ENCODE assay signal across 8 mouse cellular contexts in the genomic region with DNA sequence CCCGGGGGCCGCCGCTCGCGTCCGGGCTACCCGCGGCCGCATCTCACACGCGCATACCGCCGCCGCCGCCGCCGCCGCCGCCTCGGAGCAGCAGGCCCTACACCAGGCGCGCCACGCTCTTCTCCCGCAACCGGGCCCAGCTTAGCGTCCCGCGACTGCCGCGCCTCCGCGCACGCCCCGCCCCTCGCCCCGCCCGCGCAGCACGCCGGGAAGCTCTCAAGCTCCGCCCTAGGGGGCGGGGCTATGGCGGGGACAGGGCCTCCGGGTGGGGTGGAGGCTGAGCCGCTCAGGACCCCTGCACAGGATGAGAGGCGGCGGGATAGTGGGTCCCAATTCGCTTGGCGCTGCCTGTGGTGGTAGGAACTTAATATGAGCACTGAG. TPM values are rescaled to one million over a fixed set of nuclear protein-coding genes. Genes with fewer than 3 reads are reported as not detected.
DNase-seq lines count a peak whose midpoint lies in the region; ATAC-seq and TF ChIP-seq lines count a peak whose summit lies in the region.

No protein-coding gene starts in this region.

- no peak for TF ChIP-seq CTCF in heart, postnatal 0 days (IDR thresholded peaks at IDR 0.05; ENCODE audit: low read depth)

- peak; percentile 83 for DNase-seq in ES-CJ7 (ENCODE audit: low read depth, low spot score)
- peak; percentile 86 for DNase-seq in c-Kit-positive CD71-positive TER-119-positive erythroid progenitor cells, embryonic 14.5 days (ENCODE audit: low spot score)
- DNase-seq in heart, postnatal 0 days (ENCODE audit: low spot score): peak; percentile 88
- DNase-seq in kidney, postnatal 36 days: peak; percentile 91 to 98
- DNase-seq in neural tube, embryonic 11.5 days (ENCODE audit: low spot score): peak; percentile 95
- peak; percentile 50 for DNase-seq in telencephalon, adult 2 months (ENCODE audit: low read depth, low spot score)

- ATAC-seq in forebrain, embryonic 12.5 days (ENCODE audit: low FRiP score): peak; percentile 97
- ATAC-seq in heart, postnatal 0 days (ENCODE audit: insufficient read depth, low read depth): peak; percentile 96
- ATAC-seq in liver, embryonic 15.5 days (ENCODE audit: insufficient read depth): peak; percentile 88
- peak; percentile 92 for ATAC-seq in neural tube, embryonic 11.5 days (ENCODE audit: insufficient read depth, low FRiP score, low TSS enrichment)

- H3K9me3 ChIP-seq in forebrain, embryonic 12.5 days: peaks cover 5% of the 10 kb centered on the region; the same call in 1 of the 2 replicates
- H3K9me3 ChIP-seq in heart, postnatal 0 days (replicated peaks; ENCODE audit: control insufficient read depth, low read length): no peaks in the 10 kb centered on the region
- no peaks in the 10 kb centered on the region for H3K9me3 ChIP-seq in liver, embryonic 15.5 days (replicated peaks)
- H3K9me3 ChIP-seq in neural tube, embryonic 11.5 days (ENCODE audit: control insufficient read depth, low read length): no peaks in the 10 kb centered on the region

- H3K9ac ChIP-seq in forebrain, embryonic 12.5 days: peak overlapping the region; percentile 87
- peak overlapping the region; percentile 80 for H3K9ac ChIP-seq in heart, postnatal 0 days (replicated peaks; ENCODE audit: low read depth, low read length)
- peak overlapping the region; percentile 71 for H3K9ac ChIP-seq in liver, embryonic 15.5 days
- peak overlapping the region; percentile 90 for H3K9ac ChIP-seq in neural tube, embryonic 11.5 days (ENCODE audit: low read length)

- H3K4me1 ChIP-seq in forebrain, embryonic 12.5 days: no peaks in the 10 kb centered on the region
- H3K4me1 ChIP-seq in heart, postnatal 0 days (ENCODE audit: control insufficient read depth, insufficient read depth): no peaks in the 10 kb centered on the region
- H3K4me1 ChIP-seq in liver, embryonic 15.5 days (replicated peaks): peaks cover 9% of the 10 kb centered on the region
- no peaks in the 10 kb centered on the region for H3K4me1 ChIP-seq in neural tube, embryonic 11.5 days (ENCODE audit: control insufficient read depth, insufficient read depth, low read length)

- 0 out of 2 replicates have a peak, but pooled peaks cover 4% of the 10 kb centered on the region for H3K27me3 ChIP-seq in forebrain, embryonic 12.5 days
- H3K27me3 ChIP-seq in heart, postnatal 0 days (ENCODE audit: control insufficient read depth, insufficient read depth, low read length): no peaks in the 10 kb centered on the region
- H3K27me3 ChIP-seq in liver, embryonic 15.5 days: 0 out of 2 replicates have a peak, but pooled peaks cover 4% of the 10 kb centered on the region
- H3K27me3 ChIP-seq in neural tube, embryonic 11.5 days (ENCODE audit: control insufficient read depth, insufficient read depth, low read length): no peaks in the 10 kb centered on the region

- WGBS in forebrain, embryonic 12.5 days: 0% methylated on average over 21 of the region's 49 CpGs
- WGBS in heart, postnatal 0 days: 0% methylated on average over 28 of the region's 49 CpGs
- WGBS in liver, embryonic 15.5 days (ENCODE audit: insufficient replicate concordance): under 1% methylated on average over 48 of the region's 49 CpGs
- WGBS in neural tube, embryonic 11.5 days: 1% methylated on average over 36 of the region's 49 CpGs

- no peak for TF ChIP-seq EP300 in heart, postnatal 0 days (IDR thresholded peaks at IDR 0.05; ENCODE audit: low read depth)

- peak overlapping the region; percentile 71 for H3K4me2 ChIP-seq in forebrain, embryonic 12.5 days
- peak overlapping the region; percentile 92 for H3K4me2 ChIP-seq in heart, postnatal 0 days (ENCODE audit: low read depth, low read length)
- H3K4me2 ChIP-seq in liver, embryonic 15.5 days: peak overlapping the region; percentile 86
- peak overlapping the region; percentile 72 for H3K4me2 ChIP-seq in neural tube, embryonic 11.5 days (ENCODE audit: low read depth)

- no peaks in the 10 kb centered on the region for H3K36me3 ChIP-seq in forebrain, embryonic 12.5 days (replicated peaks)
- H3K36me3 ChIP-seq in heart, postnatal 0 days (replicated peaks; ENCODE audit: control insufficient read depth, insufficient read depth, low read length): no peaks in the 10 kb centered on the region
- no peaks in the 10 kb centered on the region for H3K36me3 ChIP-seq in liver, embryonic 15.5 days (replicated peaks)
- H3K36me3 ChIP-seq in neural tube, embryonic 11.5 days (ENCODE audit: control insufficient read depth, insufficient read depth, low read length): no peaks in the 10 kb centered on the region

- peak overlapping the region; percentile 91 for H3K27ac ChIP-seq in forebrain, embryonic 12.5 days
- peak overlapping the region; percentile 96 for H3K27ac ChIP-seq in heart, postnatal 0 days (ENCODE audit: low read depth)
- peak overlapping the region; percentile 81 for H3K27ac ChIP-seq in liver, embryonic 15.5 days (replicated peaks)
- H3K27ac ChIP-seq in neural tube, embryonic 11.5 days (ENCODE audit: low read depth, low read length): peak overlapping the region; percentile 80

- peak overlapping the region; percentile 93 for H3K4me3 ChIP-seq in forebrain, embryonic 12.5 days (replicated peaks)
- H3K4me3 ChIP-seq in heart, postnatal 0 days (ENCODE audit: low read depth, low read length): peak overlapping the region; percentile 73
- peak overlapping the region; percentile 80 for H3K4me3 ChIP-seq in liver, embryonic 15.5 days (replicated peaks)
- peak overlapping the region; percentile 93 for H3K4me3 ChIP-seq in neural tube, embryonic 11.5 days (ENCODE audit: low read depth, low read length)

RNA-seq across cellular contexts. Expression of gene Uri1, which starts 4.0 kb away (rescaled TPM):
- polyA plus RNA-seq in forebrain, embryonic 12.5 days (2016; fragmentation: Nextera tagmentation; extraction: Ambion mirVana): 45.9 and 46.7 TPM in 2 replicates
- 22.2 and 23.7 TPM in 2 replicates for total RNA-seq in heart, postnatal 0 days (2014; rRNA removed; ENCODE audit: low replicate concordance)
- polyA plus RNA-seq in heart, postnatal 0 days (2015; fragmentation: Nextera tagmentation; extraction: Ambion mirVana): 23.4 and 25.3 TPM in 2 replicates
- polyA plus RNA-seq in liver, embryonic 15.5 days (2015; fragmentation: Nextera tagmentation; extraction: Ambion mirVana): 11.5 and 12.8 TPM in 2 replicates
- polyA plus RNA-seq in neural tube, embryonic 11.5 days (2014; fragmentation: Nextera tagmentation; extraction: Ambion mirVana): 42.5 and 47.8 TPM in 2 replicates

Comparison
In these comparisons a context has a peak if more than half of its experiments do, and no peak if none do; other contexts are left out.
1. Peak in every context shown above with its lines: DNase-seq, ATAC-seq, H3K4me3 ChIP-seq and H3K27ac ChIP-seq.